Mouse (Mus musculus): ENCODE data around the gene Tnfrsf8.

The Tnfrsf8 gene

DNA sequence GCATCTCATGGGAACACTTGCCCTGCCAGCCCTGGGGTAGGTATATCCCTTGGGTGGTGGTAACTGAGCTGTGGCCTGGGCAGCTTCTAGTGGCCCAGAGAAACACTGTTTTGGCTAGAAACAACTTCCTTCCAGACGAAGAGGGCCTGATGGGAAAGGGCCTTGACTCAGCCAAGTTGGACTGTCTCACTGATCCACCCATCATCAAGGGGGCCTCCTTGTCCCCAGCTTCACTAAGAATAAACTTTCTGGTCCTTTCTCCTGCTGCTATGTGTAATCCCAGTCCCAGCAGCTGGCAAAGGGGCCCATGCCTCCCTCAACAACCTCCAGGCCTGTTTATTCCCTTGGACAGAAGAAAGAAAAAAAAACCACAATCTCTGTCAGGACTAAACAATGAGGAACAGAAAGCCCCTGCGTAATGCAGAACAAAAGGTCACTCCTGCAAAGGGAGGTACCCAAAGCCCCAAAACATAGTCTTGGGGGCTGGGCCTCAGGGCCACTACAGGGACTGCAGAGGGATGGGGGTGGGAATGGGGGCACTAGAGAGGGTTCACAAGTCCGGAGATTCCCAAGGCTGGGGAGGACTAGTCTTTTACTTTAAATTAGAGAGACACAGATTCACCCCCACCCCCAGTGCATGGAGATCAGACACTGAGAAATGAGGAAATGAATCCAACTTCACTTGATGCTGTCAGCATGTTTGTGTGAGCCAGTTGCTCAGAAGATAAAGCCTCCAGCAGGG, 81.3 kb downstream of the Tnfrsf8 start:
- in situ Hi-C loops (cut with MseI, MboI): no loop called here

DNA sequence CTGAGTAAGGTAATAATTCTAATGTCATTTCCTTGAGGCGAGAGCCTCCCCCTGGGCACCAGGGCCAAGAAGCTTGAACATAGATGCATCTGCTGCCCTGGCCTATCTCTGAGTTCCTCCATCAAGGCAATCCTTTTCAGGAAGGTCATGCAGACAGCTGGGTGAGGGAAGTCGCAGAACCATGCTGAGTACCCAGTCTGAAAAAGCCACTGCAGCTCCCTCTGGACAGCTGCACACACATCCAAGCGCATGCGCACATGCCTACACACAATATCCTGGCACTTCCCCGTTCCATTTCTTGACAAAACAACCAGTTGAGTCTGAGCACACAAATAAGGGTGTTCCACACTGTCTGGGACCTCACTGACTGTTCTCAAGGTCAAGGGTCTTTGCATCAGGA, 83.2 kb downstream of the Tnfrsf8 start:
- in situ Hi-C loops (cut with MseI, MboI): no loop called here

DNA sequence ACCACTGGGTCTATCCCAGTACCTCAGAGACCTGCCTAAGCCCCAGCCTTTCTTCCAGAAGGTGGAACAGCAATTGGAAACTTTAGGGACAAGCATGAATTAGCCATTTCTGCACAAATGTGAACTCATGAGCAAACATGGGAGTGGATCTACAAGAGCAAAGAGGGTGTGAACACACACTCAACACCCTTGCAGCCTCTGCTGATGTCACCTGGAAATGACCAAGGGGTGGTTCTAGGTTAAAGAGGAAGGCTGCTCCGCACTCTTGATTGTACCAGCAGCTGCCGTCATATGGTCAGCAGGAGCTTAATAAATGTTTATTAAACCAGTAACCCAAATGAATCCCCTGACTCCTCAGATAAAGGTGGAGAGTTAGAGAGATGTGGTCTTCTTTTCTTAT, 84.3 kb downstream of the Tnfrsf8 start:
- in situ Hi-C loops (cut with MseI, MboI): no loop called here

DNA sequence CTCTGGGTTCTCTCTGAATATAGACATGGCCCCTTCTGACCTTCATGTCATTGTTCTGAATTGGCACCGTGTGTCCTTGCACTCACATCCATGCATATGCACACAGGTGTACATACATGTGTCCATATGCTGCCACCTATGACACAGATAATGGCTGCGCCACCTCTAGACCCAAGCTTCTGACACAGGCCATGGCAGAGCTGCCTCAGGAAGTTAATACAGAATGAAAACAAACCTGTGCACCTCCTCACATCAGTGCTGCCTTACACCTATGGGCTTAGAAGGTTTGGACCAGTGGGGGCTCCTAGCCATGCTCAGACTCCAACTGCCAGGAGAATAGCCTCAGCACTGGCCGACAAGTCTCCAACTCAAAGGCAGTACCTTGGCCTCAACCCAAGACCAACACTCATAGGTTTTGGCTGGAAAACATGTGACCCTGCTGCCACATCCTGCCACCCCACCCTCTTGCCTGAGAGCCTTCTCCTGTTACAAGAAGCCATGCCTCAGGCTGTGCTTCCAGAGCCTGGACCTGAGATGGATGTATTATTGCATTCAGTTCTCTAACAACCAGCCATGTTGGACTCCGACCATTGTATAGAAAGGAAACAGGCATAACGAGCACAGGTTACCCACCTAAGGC, 85.3 kb downstream of the Tnfrsf8 start:
- in situ Hi-C loops (cut with MseI, MboI): no loop called here

DNA sequence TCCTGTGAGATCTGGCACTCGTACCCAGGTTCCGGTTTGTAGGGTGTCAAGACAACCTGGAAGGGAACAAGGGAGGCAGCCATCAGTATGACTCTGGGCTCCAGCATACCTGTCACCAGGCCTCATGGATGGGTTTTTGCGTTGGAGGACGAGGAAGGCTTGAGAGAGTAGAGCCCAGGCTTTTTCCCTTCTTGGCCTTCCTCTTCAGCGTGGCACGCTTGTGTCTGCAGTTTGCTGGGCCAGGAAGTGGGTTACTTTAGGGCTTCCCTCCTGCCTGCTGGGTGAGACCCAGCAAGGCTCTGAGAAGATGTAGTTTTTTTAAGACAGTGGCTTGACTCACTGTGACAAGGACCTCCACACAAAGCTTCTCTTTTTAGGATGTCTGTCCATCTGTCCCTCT, 85.9 kb downstream of the Tnfrsf8 start:
- in situ Hi-C loops (cut with MseI, MboI): no loop called here

DNA sequence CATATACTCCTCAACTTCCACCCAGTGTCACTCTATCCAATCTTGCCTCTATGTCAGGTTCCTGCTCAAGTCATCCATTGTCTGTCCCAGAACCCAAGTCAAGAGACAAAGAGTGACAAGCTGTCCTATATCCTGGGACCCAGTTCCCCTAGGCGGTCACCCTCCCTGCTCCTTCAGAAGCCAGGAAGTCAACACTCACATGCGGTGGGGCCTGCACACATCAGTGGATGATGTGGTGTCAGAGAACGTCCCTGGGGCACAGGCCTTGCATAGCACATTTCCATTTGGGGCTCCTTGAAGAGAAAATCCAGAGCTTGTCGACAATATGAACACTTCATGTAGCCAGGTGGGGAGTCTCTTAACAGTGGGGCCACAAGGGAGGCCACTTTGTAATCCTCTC, 90.4 kb downstream of the Tnfrsf8 start:
- in situ Hi-C loops (cut with MseI, MboI): loop anchor here (25.0 kb wide), 1 partner anchor 263 kb away; no protein-coding TSS in a partner anchor

DNA sequence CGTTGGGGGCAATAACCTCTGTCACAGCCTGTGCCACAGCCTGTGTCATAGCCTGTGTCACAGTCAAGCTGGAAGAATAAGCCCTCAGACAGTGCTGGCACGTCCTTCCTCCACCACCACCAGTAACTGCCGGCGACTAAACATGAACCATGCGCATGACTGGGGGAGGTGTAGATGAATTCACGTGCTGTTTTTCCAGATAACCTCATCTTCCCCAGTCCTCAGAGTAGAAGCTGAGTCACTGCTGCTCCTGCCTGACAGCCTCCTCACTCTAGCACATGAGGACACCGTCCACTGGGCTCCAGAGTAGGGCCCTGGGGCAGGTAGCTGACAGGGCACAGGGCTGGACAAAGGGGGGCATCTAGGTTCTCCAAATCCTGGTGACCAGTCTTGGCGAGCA, 92.9 kb downstream of the Tnfrsf8 start:
- in situ Hi-C loops (cut with MseI, MboI): loop anchor here (25.0 kb wide), 1 partner anchor 265 kb away; no protein-coding TSS in a partner anchor

DNA sequence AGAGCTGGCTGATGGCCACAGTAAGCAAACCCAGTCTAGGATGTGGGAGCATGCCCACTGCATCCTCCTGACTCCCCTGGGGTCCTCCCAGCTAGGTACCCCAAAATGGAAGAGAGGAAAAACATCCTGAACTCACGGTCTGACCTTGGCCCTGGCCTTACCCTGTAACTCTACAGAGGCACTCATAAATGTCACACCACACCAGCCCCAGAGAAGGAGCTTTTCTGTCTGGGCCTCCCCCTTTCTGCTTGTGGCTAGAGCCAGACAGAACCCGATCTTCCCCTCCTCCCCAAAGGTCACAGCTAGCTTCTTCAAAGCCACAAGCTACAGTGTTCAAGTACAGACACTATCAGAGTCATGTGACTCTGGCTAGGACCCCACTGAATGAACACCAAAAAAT, 93.6 kb downstream of the Tnfrsf8 start:
- in situ Hi-C loops (cut with MseI, MboI): loop anchor here (25.0 kb wide), 1 partner anchor 266 kb away; no protein-coding TSS in a partner anchor

DNA sequence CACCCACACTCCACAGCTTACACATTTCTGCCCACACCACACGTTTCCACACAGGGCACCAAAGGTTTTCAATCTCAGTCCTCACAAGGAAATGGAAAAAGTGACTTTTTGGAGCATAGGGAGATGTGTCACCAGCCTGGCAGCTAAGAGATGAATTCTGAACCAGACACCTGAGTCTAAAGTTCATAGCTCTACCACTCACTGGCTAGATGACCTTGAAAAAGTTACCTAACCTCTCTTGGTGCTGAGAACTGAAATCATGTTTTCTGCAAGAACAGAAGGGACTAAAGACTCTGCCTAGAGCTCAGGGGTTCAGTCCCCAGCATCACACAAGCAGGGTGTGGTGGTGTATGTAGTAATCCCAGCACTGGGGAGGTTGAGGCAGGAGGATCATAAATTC, 95.0 kb downstream of the Tnfrsf8 start:
- in situ Hi-C loops (cut with MseI, MboI): loop anchor here (25.0 kb wide), 1 partner anchor 267 kb away; no protein-coding TSS in a partner anchor

DNA sequence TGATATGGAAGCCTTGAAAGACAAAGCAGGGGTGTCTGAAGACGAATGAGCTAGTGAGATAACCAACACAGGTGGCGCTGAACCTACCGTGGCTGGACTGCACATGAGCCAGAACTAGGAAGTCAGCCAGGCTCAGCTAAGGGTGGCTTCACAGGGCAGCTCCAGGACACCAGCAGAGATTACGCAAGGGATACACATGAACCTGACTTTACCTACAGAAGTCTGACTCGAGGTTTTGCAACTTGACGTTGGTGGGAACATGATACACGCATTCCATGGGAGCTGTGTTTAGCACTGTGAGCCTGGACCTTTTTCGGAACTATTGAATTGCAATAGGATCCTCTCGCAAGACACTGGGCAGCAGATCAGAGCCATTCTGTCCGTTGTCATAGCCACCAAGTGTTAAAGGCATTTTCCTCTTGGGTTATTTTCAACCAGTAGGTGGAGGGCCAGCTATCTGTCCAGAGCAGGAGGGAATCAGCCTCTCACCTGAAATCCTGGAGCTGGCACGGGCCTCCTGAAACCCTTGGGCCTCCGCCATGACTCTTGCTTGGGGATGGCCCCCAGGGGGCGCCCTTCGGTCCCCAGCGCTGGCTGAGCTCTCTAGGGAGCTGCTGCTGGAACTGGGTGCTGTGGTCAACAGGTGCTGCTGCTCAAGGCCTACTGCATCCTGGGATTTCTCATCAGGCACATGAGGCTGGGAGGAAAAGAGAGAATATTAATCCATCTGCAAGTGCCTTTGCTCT, 95.6 kb downstream of the Tnfrsf8 start:
- in situ Hi-C loops (cut with MseI, MboI): loop anchor here (25.0 kb wide), 1 partner anchor 268 kb away; no protein-coding TSS in a partner anchor

DNA sequence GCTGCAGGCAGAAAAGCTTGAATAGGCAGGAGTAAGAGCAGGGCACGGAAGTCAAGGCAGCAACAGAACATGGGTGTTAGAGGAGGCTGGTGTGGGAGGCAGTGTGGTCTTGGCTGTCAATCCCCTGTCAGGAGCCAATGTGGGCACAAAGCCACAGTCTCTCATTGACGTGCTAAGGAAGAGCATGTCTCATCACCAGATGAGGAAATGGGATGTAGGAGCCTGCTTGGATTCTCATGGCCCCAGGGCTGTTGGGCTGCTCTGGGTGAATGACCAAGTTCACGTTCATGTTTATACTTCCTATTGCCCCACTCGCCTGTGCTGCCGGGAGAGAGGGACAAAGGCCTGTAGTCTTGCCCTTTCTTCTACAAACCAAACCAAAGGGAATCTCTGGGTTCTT, 97.1 kb downstream of the Tnfrsf8 start:
- in situ Hi-C loops (cut with MseI, MboI): loop anchor here (25.0 kb wide), 1 partner anchor 269 kb away; no protein-coding TSS in a partner anchor
